Mouse (Mus musculus): ENCODE results near the gene Stx18. TPM values are rescaled to one million over a fixed set of nuclear protein-coding genes. Genes with fewer than 3 reads are reported as not detected.

Stx18 gene
- polyA plus RNA-seq, 1 experiment from 2014 or later: 48.1 TPM

DNA sequence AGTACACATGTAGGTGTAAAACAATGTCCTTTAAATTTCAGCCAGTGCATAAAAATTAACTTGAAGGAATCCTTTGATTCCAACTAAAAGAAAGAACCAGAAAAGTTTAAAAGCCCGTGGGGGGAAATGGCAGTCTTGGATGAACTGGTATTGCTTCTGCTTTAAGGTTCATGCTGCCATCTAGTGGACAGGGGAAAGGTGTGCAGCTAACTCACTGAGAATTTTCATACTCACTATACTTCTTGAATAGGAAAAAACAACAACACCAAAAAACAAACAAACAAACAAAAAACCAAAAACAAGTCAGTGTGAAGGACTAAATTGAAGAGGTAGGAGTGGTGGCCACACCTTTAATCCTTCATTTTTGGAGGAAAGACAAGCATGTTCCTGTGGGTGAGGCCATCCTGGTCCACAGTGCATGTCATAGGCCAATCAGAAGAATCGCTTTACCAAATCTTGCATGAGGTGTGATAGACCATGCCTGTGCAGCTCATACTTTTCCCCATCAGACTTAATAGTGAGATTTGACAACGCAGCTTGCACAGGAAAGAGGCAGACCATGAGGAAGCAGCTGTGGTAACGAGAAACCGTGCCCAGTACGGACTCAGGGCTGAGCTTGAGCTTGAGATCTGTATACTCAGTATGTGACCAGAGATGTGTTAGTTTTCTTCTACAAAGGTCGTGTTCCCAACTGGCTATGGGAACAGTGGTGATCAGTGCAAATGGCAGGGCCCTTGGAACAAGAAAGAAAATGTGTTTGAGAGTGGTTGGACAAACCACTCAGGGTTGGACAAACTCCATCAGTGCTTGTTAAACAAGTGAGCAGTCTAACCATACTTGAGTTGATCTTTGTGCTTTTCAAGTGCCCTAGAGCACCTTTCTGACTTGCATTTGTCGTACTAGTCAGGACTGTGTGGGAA lies 52.8 kb downstream of the Stx18 start:
- POLR2A ChIA-PET: no interaction called here
- in situ Hi-C loops (cut with MboI; ENCODE audit: low pct_unique_long_range_greater_than_20kb): no loop called here
- no peak for DNase-seq (ENCODE audit: low read depth, low spot score)

DNA sequence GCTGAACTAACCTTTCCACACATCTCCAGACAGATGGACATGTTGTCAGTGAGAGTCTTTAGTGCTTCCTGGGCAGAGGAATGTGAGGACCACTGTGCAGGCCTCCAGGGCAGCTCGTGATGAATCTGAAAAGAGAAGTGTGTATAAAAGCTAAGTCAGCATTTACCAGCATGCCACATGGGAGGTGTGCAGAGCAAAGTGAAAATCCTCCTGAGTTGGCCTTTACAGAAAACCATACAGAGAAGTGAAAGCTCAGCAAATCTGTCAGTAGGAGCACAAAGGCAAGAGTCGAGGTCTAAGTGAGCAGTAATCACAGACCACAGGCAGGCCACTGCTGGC lies 53.4 kb downstream of the Stx18 start:
- no peak for TF ChIP-seq CTCF (IDR thresholded peaks at IDR 0.05)
- in situ Hi-C loops (cut with MboI; ENCODE audit: low pct_unique_long_range_greater_than_20kb): no loop called here
- POLR2A ChIA-PET: no interaction called here
- CTCF ChIA-PET: interaction anchor here (1.3 to 3.8 kb wide), 6 partner anchors 7 to 262 kb away, joined by 3 to 19 read pairs (median 8); no protein-coding TSS in a partner anchor
- no peaks in the 10 kb centered on the region for H3K27me3 ChIP-seq
- no peak for DNase-seq (ENCODE audit: low read depth, low spot score)
- no peak for ATAC-seq

More for the DNA sequence above, 52.8 kb downstream of the Stx18 start:
- no peaks in the 10 kb centered on the region for H3K27me3 ChIP-seq
- ATAC-seq: no peak
- TF ChIP-seq CTCF (IDR thresholded peaks at IDR 0.05): peak; percentile 84
- CTCF ChIA-PET: interaction anchor here (0.8 to 3.8 kb wide), 8 partner anchors 8 to 262 kb away, joined by 3 to 19 read pairs (median 6); no protein-coding TSS in a partner anchor

GRCm38 (mm10) chr5:38094331-38094730 lies 55.8 kb downstream of the Stx18 start:
- DNase-seq (ENCODE audit: low read depth, low spot score) (no peak), ATAC-seq (no peak)
- TF ChIP-seq CTCF (IDR thresholded peaks at IDR 0.05): no peak
- in situ Hi-C loops (cut with MboI; ENCODE audit: low pct_unique_long_range_greater_than_20kb): no loop called here
- ChIA-PET CTCF (interaction anchor here (1.2 kb wide), 1 partner anchor 12 kb away, joined by 3 read pairs; no protein-coding TSS in a partner anchor), POLR2A (no interaction called here)
- H3K27me3 ChIP-seq: no peaks in the 10 kb centered on the region

GRCm38 (mm10) chr5:38097501-38098093 lies 59.1 kb downstream of the Stx18 start:
- TF ChIP-seq CTCF (IDR thresholded peaks at IDR 0.05): peak; percentile 67
- POLR2A ChIA-PET: interaction anchor here (1.1 kb wide), 1 partner anchor 11 kb away, joined by 3 read pairs; no protein-coding TSS in a partner anchor
- in situ Hi-C loops (cut with MboI; ENCODE audit: low pct_unique_long_range_greater_than_20kb): no loop called here
- no peak for DNase-seq (ENCODE audit: low read depth, low spot score)
- peak; percentile 63 for ATAC-seq
- H3K27me3 ChIP-seq: no peaks in the 10 kb centered on the region
- CTCF ChIA-PET: interaction anchor here (0.5 to 3.3 kb wide), 12 partner anchors 8 to 132 kb away, joined by 3 to 19 read pairs (median 3); no protein-coding TSS in a partner anchor

- DNase-seq (ENCODE audit: low read depth, low spot score) (no peak), ATAC-seq (no peak)
- in situ Hi-C loops (cut with MboI; ENCODE audit: low pct_unique_long_range_greater_than_20kb): no loop called here
- TF ChIP-seq CTCF (IDR thresholded peaks at IDR 0.05): no peak
- H3K27me3 ChIP-seq: no peaks in the 10 kb centered on the region
- POLR2A ChIA-PET: no interaction called here
- CTCF ChIA-PET: interaction anchor here (1.0 to 3.3 kb wide), 7 partner anchors 9 to 130 kb away, joined by 3 to 19 read pairs (median 3); no protein-coding TSS in a partner anchor
Observed at GRCm38 (mm10) chr5:38099139-38099676, 60.7 kb downstream of the Stx18 start.

DNA sequence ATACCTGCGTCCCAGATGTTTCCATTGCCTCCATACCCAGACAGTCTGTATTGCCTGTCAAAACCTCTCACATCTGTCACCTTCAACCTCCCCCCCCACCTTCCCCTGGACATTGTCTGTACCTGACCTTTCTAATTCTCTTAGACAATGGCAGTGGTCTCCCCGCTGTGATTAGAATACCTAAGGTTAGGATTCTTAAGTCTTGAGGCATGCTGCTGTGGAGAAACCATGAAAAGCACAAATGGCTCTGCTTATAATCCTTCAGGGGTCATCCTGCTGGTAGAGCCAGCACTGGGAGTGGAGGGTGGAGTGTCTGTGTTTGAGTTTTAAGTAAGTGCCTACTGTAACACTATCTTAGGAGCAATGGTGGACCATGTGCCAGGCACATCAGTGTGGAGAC lies 64.4 kb downstream of the Stx18 start:
- CTCF ChIA-PET: interaction anchor here (1.0 kb wide), 1 partner anchor 10 kb away, joined by 3 read pairs; no protein-coding TSS in a partner anchor
- in situ Hi-C loops (cut with MboI; ENCODE audit: low pct_unique_long_range_greater_than_20kb): loop anchor here (5.0 kb wide), 1 partner anchor 84 kb away; no protein-coding TSS in a partner anchor

DNA sequence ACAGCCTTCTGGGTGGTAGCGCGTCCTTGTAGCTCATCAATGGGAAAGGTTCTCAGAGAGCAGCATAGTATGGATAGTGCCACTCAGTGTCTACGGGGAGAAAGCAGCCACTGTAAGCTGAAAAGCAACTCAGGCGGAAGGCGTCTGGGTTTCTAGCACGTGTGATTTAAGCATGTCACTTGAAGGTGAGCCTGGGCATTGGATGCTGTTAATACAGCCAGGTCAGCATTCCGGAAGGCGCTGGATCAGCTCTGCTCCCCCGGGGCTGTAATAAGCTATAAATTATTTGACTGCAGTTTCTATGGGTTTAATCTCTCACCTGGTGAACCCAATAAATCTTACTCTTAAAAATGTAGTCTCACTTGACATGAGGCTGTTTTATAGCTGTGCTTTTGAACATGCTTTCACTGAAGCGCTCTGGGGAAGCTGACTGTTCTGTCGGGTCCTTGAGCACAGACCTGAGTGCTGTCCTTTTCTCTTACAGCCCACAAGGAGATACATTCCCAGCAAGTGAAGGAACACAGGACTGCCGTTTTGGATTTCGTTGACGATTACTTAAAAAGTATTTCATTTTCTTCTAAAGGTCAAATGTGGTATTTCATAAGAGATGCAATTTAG lies 67.6 kb downstream of the Stx18 start:
- TF ChIP-seq CTCF (IDR thresholded peaks at IDR 0.05): no peak
- CTCF ChIA-PET: interaction anchor here (0.9 to 1.4 kb wide), 6 partner anchors 9 to 95 kb away, joined by 3 to 6 read pairs (median 3); no protein-coding TSS in a partner anchor
- in situ Hi-C loops (cut with MboI; ENCODE audit: low pct_unique_long_range_greater_than_20kb): no loop called here
- POLR2A ChIA-PET: interaction anchor here (0.6 kb wide), 1 partner anchor 20 kb away, joined by 8 read pairs; no protein-coding TSS in a partner anchor
- H3K27me3 ChIP-seq: no peaks in the 10 kb centered on the region
- DNase-seq (ENCODE audit: low read depth, low spot score) (no peak), ATAC-seq (no peak)

More for the DNA sequence above, 64.4 kb downstream of the Stx18 start:
- no peaks in the 10 kb centered on the region for H3K27me3 ChIP-seq
- DNase-seq (ENCODE audit: low read depth, low spot score) (no peak), ATAC-seq (no peak)
- POLR2A ChIA-PET: no interaction called here
- no peak for TF ChIP-seq CTCF (IDR thresholded peaks at IDR 0.05)

DNA sequence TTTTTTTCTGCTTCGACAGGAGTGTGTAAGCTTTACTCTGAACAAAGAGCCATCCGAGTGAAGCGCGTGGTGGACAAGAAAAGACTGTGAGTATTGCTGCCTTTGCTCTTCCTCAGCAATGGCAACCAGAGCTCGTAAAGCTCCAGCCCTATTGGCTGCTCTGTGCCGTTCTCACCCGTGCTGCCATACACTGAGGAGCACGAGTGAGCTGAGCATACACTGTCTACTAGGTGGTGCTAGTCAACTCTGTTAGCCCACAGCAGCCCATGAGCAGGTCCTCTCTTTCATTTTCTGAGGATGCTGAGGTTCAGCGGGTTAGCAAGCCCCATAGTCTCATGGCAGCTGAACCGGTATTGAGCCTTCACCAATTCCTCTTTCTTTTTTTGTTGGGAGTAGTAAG lies 68.3 kb downstream of the Stx18 start:
- DNase-seq (ENCODE audit: low read depth, low spot score) (no peak), ATAC-seq (no peak)
- TF ChIP-seq CTCF (IDR thresholded peaks at IDR 0.05): no peak
- POLR2A ChIA-PET: interaction anchor here (0.6 kb wide), 1 partner anchor 19 kb away, joined by 8 read pairs; no protein-coding TSS in a partner anchor
- in situ Hi-C loops (cut with MboI; ENCODE audit: low pct_unique_long_range_greater_than_20kb): no loop called here
- no peaks in the 10 kb centered on the region for H3K27me3 ChIP-seq
- CTCF ChIA-PET: interaction anchor here (0.7 to 1.4 kb wide), 4 partner anchors 9 to 95 kb away, joined by 3 read pairs; no protein-coding TSS in a partner anchor

- no peaks in the 10 kb centered on the region for H3K27me3 ChIP-seq
- CTCF ChIA-PET: no interaction called here
- POLR2A ChIA-PET: no interaction called here
- DNase-seq (ENCODE audit: low read depth, low spot score): no peak
- in situ Hi-C loops (cut with MboI; ENCODE audit: low pct_unique_long_range_greater_than_20kb): no loop called here
- no peak for ATAC-seq
- TF ChIP-seq CTCF (IDR thresholded peaks at IDR 0.05): no peak
Observed at GRCm38 (mm10) chr5:38114526-38114925, 76.0 kb downstream of the Stx18 start.

GRCm38 (mm10) chr5:38117056-38117455 lies 78.5 kb downstream of the Stx18 start:
- in situ Hi-C loops (cut with MboI; ENCODE audit: low pct_unique_long_range_greater_than_20kb): no loop called here
- POLR2A ChIA-PET: no interaction called here
- ATAC-seq (no peak), DNase-seq (ENCODE audit: low read depth, low spot score) (no peak)
- TF ChIP-seq CTCF (IDR thresholded peaks at IDR 0.05): no peak
- CTCF ChIA-PET: interaction anchor here (0.9 to 2.3 kb wide), 2 partner anchors 11 to 84 kb away, joined by 3 to 6 read pairs; no protein-coding TSS in a partner anchor
- H3K27me3 ChIP-seq: no peaks in the 10 kb centered on the region

All from Patski (cell line).